Mouse (Mus musculus) retina, postnatal 7 days (tissue): ENCODE measurements around the gene Dlgap4.
"Not testable (repeated sequence)": the region's sequence is repeated elsewhere in the genome, so short reads cannot be mapped to it uniquely, and the experiment has no call there.

Experiments used
- DNase-seq: peaks from one replicate; pipeline ENCODE4 v3.0.0-alpha.2; 2012; ENCODE audit warnings: low read depth, low spot score

Gene Dlgap4

DNA sequence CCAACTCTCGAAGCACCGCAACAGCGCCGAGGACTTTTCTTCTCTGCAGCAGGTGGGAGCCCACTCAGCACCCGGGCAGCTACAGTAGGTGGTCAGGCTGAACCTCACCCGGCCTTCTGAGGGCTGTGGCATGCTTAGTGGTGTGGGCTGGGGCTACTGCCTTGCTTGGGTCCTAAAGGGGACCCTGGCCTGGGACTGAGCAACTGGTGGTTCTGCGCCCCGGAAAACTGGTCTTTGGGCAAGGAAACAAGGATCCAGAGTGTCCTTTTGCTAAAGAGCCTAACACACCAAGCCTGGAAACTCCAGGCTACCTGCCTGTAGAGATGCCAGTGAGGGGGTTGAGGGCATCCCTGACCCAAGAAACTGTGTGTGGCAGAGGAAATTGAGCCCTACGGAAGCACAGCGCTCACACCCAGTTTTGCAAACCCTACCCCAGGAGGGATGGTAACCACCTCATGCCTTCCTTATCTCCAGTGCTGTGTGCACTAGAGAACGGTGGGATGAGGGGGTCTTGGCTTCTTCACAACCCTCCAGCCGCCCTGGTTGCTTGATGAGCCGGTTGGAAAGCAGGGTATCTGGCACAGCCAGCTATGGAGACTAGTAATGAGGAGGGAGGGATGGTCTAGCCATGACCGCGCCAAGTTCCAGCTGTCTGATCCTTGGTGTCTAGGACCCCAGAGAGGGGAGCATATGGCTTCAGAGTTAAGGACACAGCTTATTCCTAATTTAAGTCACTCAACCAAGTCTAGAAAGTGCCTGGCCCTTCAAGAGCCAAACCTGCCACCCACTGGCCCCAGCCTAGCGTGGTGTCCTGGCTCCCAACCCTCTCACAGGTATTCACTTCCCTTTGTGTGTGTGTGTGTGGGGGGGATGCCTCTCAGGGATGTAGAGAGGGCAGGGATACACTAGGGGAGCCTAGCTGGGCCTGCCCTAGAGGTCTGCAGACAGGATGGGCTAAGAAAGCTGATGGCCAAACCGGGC is 162.2 kb downstream of the Dlgap4 start:
- no peak for DNase-seq

DNA sequence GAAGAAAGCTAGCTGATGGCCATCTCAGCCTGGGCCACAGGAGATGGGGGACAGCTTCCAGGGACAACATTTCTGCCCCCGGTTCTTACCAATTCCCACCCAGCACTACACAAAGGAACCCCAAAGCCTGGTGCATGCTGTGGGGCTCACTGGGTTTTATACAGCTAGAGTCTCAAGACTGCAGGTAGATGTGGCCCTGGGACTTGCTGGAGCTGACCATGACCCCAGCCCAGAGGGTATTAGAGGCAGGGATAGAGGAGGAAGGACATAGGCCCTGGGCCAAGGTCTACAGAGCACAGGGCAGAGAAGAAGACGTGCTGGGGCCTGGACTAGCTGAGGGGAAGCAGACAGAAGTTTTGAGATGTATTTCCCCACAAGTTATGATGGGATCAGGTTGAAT is 163.4 kb downstream of the Dlgap4 start:
- DNase-seq: no peak

DNA sequence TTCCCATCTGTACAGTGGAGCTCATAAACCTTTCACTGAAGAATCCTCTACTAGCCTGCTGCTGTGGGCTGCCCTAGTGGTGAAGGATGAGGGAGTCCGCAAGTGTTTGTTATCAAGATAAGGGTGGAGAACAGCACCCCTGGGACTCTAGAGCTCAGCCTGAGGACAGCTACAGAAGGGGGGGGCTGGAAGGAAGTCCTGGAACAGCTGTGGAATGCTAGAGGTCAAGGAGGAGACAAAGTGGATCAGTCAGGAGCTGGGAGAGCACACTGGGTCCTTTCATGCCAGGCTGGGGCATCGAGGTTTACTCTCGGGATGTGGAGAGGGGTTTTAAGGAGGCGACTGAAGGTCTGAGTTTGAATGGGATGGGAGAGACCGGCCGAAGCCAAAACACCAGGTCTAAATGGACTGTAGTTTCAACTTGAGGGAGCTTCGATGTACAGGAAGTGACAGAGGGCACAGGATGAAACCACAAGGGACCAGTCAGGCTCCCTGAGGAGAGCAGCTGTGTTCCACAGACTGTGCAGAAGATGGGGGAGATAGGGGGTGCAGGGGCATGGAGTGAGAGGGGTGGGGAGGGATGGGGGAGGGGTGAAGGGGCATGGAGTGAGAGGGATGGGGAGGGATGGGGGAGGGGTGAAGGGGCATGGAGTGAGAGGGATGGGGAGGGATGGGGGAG is 164.0 kb downstream of the Dlgap4 start:
- DNase-seq: no peak

DNA sequence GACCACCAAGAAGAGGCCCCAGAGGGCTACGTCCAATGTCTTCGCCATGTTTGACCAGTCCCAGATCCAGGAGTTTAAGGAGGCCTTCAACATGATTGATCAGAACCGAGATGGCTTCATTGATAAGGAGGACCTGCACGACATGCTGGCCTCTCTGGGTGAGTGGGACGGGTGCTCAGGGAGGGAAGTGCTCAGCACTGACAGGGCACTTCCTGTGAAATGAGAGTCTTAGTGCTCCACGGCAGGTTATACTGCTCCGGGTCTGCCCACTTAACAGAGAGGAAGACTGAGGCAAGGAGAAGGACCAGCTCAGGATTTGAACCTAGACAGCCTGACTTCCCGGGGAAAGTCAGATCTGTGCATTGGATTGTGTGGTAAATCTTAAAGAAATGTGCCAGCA is 165.1 kb downstream of the Dlgap4 start:
- DNase-seq: no peak

DNA sequence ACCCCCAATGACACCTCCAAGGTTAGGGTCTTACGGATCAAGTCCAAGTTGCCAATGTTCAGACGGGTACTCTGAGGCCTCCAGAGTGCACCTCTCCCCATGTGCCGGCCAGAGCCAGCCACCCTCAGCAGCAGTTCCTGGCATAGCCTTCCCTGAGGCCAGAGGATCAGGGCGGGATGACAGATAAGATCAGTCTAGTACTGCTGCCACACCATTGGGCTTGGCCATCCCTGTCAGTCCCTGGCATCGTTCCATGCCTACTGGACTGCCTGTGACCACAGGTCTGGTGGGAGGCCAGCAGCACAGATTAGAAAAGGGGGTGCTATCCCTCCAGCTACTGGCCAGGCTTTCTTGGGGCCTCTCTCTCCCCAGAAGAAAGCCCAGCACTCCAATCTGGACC is 165.5 kb downstream of the Dlgap4 start:
- no peak for DNase-seq

DNA sequence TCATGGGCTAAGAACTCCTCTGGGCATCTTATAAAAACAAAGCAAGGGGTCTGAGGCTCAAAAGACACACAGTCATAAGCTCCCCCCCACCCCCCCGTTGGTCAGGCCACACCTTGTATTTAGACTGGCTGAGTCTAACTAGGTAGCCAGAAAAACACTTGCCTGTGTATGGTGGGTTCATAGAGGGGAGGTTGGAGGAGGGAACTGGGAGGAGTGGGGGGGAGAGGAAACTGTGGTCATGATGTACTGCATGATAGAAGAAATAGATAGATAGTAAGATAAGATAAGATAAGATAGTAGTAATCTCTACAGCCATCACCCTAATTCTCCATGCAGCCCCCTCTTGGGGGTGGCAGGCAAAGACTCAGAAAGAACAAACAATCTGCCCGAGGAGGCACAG is 166.0 kb downstream of the Dlgap4 start:
- DNase-seq: no peak

DNA sequence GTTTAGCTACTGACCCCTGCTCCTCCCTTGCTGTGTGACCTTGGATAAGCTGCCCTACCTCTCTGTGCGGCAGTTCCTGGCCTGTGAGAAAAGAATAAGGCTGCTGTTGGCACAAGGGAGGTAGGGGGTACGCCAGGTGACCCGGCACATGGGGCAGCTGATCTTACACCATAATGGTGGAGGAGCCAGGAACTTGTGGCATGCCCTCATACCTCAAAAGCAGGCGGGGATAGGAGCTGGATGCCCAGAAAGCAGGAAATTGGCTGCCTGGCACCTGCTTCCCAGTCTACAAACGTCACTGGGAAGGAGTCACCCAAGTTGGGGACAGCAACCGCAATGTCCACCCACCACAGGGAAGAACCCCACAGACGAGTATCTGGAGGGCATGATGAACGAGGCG is 166.6 kb downstream of the Dlgap4 start:
- no peak for DNase-seq

DNA sequence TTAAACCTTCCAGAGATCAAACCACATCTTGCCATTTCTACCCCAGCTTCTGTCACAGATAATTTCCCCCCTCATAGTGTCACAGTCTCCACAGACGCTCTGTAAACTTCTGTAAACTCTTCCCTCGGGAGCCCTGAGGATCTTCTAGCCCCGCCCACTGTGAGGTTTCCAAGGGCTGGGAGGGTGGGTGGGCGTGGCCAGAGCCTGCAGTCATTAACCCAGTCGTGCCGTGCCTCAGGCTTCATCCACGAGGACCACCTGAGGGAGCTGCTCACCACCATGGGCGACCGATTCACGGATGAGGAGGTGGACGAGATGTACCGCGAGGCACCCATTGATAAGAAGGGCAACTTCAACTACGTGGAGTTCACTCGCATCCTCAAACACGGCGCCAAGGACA is 167.2 kb downstream of the Dlgap4 start:
- DNase-seq: no peak

DNA sequence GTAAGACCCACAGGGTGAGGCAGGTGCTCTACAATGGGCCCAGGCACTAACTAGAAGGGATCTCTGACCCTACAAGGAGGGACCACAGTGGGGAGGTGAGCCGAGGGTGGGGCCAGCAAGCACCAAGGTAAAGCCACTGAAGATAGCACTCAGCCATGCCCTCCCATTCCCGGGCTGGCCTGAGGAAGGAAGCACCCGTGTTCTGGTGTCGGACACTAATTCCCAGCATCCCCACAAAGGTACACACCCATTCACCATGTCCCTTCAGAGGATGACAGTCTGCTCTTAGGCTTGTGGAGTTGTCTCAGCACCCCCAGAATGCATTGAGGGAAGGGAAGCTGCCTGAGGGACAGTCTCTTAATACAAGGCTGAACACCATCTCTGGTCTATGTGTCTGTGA is 167.8 kb downstream of the Dlgap4 start:
- DNase-seq: no peak

DNA sequence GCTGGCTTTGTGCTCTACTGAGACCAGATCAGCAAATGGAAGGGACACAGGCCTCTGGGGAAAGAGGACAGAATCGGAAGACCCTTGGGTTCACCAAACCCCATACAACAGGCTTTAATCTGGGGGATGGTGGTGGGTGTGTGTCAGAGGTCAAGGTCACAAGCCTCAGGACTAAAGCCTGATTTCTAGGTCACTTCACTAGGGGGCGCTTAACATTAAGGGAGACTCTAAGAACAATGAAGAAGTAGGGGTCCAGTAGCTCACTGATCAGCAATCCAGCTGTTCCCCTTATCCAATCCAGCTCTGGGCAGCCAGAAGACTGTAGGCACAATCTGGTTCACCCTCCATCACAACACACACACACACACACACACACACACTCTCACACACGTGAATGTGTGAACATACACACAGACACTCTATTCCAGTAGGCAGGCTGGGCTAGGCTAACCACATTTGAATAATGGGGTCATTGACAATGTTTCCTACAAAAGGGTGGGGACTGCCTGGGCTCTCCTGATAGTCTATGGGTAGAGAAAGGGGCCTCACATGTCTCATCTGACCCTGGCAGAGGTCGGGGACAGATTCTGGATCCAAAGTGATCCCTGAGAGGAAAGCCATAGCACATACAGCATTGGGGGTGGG is 168.5 kb downstream of the Dlgap4 start:
- no peak for DNase-seq

DNA sequence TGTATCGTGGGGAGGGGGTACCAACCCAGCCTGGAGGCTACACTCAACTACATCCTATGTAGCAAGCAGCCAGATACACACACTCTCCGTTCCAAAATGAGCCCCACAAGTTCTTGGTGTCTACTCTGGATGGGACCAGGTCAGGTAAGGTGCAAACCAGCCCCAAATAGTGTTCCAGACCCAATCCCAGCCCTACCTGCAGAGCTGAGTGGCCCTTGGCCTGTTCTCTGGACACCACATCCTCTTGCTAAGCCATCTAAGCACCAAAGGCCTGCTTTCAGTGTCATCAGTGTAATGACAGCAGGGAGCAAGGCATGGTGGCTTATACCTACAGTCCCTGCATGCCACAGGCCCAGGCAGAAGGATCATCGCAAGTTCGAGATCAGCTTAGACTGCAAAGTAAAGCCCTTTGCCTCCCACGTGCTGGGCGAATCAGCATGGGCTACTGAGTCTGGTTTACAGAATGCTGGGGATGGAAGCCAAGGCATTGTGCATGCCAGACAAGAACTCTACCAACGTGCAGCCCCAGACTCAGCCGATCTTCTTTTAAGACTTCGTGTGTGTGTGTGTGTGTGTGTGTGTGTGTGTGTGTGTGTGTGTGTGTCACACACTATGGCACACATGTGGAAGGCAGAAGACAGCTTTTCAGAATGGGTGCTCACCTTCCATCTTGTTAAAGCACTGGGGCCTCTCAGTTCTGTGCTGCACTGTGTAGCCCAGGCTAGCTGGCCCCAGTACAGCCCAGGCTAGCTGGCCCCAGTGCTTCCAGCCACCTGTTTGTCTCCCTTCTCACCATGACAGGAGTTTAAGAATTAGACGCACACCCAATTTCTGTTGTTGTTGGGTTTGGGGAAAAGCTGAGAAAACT is 169.2 kb downstream of the Dlgap4 start:
- no peak for DNase-seq

DNA sequence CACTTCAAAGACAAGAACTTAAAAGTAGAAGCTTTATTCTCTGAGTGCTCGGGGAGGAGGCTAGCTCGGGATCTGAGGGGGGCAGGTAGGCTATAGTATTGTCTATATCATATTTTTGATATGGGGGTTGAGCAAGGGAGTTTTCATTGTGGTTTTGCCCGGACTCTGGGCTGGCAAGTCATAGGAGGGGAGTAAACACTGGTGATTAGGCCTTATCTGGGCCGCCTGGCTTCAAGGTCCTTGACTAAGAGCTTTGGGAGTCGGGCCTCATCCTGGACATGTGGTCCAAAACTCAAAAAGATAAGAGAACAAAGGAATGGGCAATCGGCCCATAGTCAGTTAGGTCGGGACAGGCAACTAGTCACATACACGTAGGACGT is 169.8 kb downstream of the Dlgap4 start:
- DNase-seq: no peak

DNA sequence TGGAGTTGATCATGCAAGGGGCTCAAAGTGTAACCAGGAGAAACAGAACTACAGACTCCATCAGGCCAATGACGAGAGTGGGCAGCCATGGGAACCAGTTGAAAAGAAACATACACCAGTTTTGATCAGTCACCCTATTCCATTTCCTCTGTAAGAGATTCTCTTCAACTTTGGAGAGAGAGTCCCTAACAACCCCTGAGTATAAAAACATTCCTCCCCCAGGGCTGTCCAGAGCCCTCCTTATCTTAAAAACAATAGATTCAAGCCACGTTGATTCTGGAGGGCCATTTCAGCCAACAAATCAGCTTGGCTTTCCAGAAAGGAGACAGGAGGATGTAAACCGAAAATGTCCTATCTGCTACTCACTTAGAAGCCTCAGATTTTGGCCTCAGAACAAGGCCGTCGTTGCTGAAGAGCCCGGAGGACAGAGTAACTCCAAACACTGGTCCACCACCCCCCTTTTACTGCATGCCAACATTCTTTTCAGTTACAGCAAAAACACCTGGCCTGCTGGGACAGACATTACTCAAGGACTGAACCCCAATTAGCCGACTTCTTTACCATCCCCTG is 170.6 kb downstream of the Dlgap4 start:
- DNase-seq: no peak

DNA sequence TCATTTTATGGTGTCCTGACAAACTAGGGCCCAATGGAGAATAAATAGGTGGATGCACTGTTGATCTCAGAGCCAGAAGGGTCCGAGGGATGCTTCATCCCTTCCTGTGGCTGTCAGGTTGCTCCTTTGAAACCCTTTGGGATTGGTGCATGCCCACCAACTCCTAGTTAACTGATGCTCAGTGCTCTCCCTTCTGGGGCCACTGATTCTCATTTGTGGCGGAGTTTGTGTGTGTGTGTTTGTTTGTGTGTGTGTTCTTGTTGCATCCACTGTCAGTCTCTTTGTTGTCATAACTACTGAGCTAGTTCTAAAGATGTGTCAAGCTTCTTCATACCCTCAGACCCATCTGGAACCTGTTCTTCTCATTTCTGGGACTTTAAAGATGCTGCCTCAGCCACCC is 171.4 kb downstream of the Dlgap4 start:
- no peak for DNase-seq

DNA sequence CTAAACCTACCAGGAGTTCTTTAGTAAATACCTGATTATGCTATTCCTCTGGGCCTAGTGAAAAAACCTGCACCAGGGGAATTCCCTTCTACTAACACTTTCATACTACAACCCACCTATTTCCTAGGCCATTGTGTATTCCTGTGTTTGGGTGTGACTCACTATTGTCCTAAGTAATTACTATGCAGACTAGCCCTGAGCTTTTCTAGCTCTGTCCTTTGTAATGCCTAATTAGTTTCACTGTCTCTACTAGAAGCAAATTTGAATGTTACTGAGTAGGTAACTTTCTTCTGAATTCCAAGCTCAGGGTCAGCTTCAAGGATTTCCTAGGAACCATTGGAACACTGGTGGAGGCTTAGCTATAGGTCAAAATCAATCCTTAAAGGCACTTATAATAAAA is 172.9 kb downstream of the Dlgap4 start:
- DNase-seq: not testable (repeated sequence)

DNA sequence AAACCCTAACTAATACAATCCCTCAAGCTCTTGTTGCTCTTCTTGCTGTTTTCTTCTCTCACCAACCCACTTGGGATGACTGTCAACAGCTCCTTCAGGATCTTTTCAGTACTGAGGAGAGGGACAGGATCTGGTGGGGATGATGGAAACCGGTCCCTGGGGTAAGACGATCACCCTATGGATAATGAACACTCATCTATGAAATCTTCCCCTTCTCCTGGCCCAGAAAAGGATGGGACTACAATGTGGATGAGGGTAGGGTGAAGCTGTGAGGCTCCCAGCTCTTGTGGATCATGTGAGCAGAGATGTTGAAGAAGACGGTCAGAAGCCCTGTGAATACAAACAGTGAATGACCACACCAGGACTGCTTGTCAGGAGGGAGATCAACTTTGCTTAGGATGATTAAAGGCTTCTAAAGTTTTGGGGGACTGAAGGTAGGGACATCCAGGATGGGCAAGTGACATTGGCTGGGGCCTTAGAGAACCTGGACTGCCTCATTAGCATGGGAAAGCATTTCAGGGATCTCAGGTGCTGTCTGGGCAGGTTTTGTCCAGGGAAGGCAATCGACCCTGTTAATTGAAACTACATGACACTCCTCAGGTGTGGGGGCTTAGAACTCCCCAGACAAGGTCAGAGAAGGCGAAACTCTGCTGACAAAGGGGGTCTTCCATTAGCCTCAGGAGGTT is 173.7 kb downstream of the Dlgap4 start:
- DNase-seq: no peak

DNA sequence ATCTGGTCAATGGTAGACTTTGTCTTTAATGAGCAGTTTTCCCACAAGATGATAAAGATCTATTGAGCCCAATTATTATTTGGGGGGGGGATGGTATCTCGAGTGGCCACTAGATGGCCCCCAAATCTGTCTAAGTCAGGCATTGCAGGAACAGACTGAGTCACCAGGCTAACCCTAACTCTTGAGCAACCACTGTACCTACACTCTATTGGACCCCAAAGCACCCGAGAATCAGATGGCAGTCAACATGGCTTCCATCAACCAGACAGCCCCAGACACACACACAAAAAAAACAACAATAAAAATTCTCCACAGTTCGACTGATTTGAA is 174.2 kb downstream of the Dlgap4 start:
- DNase-seq: no peak

DNA sequence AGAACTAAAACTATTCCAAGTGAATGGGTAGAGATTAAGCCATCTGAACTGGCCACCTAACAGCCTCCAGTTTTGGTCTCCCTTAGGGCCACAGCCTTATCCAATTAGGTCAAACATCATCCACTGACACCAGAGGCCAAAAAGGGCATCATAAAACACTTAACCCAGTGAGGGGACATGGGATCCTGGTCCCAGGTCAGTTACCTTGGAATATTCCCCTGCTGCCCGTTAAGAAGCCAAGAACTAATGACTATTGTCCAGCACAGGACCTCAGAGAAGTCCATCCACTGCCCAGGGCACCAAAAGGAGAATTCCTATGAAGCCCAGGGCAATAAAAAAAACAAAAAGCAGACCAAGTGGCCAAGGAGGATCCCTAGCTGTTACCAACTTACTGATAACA is 175.3 kb downstream of the Dlgap4 start:
- no peak for DNase-seq

DNA sequence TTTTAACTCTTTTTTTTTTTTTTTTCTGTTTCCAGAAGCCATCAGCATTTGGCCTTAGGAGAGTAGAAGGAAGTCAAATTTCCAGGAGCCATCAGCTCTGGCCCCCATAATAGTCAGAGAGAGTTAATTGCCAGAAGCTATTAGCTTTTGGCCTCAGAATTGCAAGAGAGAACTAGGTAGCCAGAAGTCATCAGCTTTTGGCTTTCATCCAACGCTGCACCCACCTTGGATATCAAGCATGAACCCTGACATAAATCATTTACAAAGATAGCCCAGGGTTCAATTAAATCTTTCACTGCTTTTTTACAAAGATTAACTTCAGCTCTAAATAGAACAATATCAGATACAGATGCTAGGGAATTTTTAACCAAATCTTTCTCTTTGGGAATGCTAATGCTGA is 185.0 kb downstream of the Dlgap4 start:
- no peak for DNase-seq

DNA sequence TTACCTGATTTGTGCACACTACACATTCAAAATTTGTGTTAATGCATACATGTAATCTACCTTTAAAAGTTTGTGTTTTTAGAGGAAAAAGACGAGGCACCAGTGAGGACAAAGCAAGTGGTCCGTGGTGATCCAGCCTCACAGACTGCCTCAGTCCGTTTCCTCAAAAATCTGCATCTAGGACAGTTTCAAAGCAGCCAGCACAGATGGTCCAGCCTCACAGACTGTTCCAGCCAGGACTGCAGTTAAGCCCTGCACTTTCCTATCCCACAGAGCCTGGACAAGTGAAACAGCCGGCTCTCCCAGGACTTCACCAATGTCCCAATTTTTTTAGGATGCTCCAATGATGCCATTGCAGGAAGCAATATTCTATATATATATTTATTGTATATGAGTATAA is 187.5 kb downstream of the Dlgap4 start:
- no peak for DNase-seq

DNA sequence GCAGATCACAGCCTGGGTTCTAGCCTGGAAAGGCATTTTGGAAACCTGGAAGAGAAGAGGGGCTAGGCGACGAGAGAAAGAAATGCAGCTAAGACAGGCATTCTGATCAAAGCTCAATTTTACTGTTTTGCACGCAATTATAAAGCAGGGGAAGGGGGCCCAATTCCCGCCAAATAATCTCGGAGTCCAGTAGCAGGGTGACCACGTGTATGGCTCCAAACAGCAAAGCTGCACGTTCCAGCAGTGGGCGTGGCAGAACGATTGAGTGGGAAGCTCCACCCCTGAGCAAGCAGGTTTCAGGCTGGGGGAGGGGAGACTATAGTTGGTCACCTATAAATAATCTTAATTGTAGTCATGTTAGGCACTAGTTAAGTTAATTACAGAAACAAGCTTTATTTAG is 188.6 kb downstream of the Dlgap4 start:
- DNase-seq: not testable (repeated sequence)
